Comparison of ENCODE assay signal across 17 mouse cellular contexts in the genomic region with DNA sequence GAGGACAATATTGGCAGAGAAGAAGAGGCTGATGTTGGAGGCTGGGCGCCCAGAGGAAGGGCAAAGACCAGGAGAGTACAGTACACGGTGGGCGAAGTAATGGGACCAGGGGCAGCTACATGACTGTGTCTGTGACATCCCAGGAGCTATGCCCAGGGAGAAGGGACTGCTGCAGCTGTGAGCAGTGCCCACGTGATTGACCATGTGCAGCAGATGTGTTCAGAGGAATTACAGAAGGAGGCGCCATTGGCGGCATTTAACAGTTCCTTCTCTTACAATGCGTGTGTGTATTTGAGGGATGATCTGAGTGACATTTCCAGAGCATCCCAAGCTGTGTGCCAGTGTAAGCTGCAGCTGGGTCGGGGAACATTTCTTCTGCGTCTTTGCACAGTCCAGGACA.
"Had no signal": no experiment of that assay in that cellular context is flagged by ENCODE, and none has a peak within 500 bp of the region (broad histone marks: within the 10 kb centered on the region; RNA-seq: fewer than 3 reads in every experiment).

No protein-coding gene starts in this region.

- H3K4me2 ChIP-seq: intestine, embryonic 15.5 days; kidney, embryonic 15.5 days; limb, embryonic 13.5 days; neural tube, embryonic 15.5 days had no signal

- H3K9ac ChIP-seq: intestine, embryonic 15.5 days; kidney, embryonic 15.5 days; limb, embryonic 13.5 days; liver, embryonic 14.5 days; neural tube, embryonic 15.5 days had no signal

- DNase-seq: kidney, adult 2 months; kidney, postnatal 4 days; left cerebral cortex, postnatal 4 days; lung, adult 2 months; lung, postnatal 10 days; lung, postnatal 4 days; right cerebral cortex, postnatal 4 days; spleen, adult 18-20 months; thymus, adult 18-20 months; thymus, postnatal 14 days had no signal

- H3K36me3 ChIP-seq: intestine, embryonic 15.5 days; kidney, embryonic 15.5 days; limb, embryonic 13.5 days; midbrain, embryonic 10.5 days; neural tube, embryonic 15.5 days had no signal

- H3K27ac ChIP-seq: intestine, embryonic 15.5 days; kidney, embryonic 15.5 days; limb, embryonic 13.5 days; liver, embryonic 14.5 days; midbrain, embryonic 10.5 days; neural tube, embryonic 15.5 days had no signal

- H3K27me3 ChIP-seq: intestine, embryonic 15.5 days; kidney, embryonic 15.5 days; neural tube, embryonic 15.5 days had no signal

- H3K4me1 ChIP-seq: midbrain, embryonic 10.5 days had no signal

- H3K9me3 ChIP-seq: intestine, embryonic 15.5 days; kidney, embryonic 15.5 days; limb, embryonic 13.5 days; midbrain, embryonic 10.5 days; neural tube, embryonic 15.5 days had no signal

- H3K4me3 ChIP-seq: intestine, embryonic 15.5 days; kidney, embryonic 15.5 days; limb, embryonic 13.5 days; midbrain, embryonic 10.5 days; myocyte; neural tube, embryonic 15.5 days had no signal

- ATAC-seq: intestine, embryonic 15.5 days had no signal
